Mouse (Mus musculus): ENCODE results near the gene Iffo1.
A peak's percentile ranks its signal among the peaks of the same experiment; 100 is the strongest.

The Iffo1 gene

GRCm38 (mm10) chr6:125192016-125192714 is 47.1 kb downstream of the Iffo1 start:
- DNase-seq (ENCODE audit: low spot score) = peak; percentile 94

- no peak for DNase-seq (ENCODE audit: low spot score)
These were observed 47.8 kb downstream of the Iffo1 start for GRCm38 (mm10) chr6:125192841-125193240.

- no peak for DNase-seq (ENCODE audit: low spot score)
These were observed 48.3 kb downstream of the Iffo1 start for GRCm38 (mm10) chr6:125193390-125193789.

GRCm38 (mm10) chr6:125195541-125196075 is 50.6 kb downstream of the Iffo1 start:
- no peak for DNase-seq (ENCODE audit: low spot score)

GRCm38 (mm10) chr6:125196301-125196700 is 51.3 kb downstream of the Iffo1 start:
- no peak for DNase-seq (ENCODE audit: low spot score)

- no peak for DNase-seq (ENCODE audit: low spot score)
These were observed 52.1 kb downstream of the Iffo1 start for GRCm38 (mm10) chr6:125197166-125197565.

GRCm38 (mm10) chr6:125210436-125210835 is 65.4 kb downstream of the Iffo1 start:
- no peak for DNase-seq (ENCODE audit: low spot score)

Data from urinary bladder, postnatal 14 days (tissue).